Mouse (Mus musculus) spleen, postnatal 14 days (tissue): ENCODE measurements around the gene Gm21719.
"Not testable (repeated sequence)": the region's sequence is repeated elsewhere in the genome, so short reads cannot be mapped to it uniquely, and the experiment has no call there.

ENCODE experiments used
- DNase-seq, 2 experiments: peaks; one replicate each; pipeline ENCODE4 v3.0.0; 2021 to 2022; ENCODE audit warnings: low spot score in 2 of 2

Gene Gm21719

DNA sequence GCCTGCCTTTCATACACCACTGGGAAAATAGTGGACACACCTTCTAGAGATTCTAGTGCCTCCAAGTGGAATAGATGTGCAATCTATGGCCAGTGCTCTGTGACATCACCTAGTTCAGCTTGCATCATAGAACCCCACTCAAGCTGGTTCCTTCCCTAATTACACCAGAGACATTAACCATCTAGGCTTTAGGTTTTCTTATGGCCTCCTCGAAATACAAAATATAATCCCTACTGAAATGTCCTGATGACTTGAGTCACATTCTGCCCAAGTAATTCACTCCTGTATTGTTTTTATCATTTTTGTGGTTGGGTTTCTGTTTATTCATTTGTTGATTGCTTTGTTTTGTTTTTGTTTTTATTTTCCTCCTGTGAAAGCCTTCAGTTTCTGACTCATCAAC lies at the start of gene Gm21719:
TSS of gene Gm21719 (minus strand) at position 101 of the 400 bp plus-strand sequence.
- not testable (repeated sequence) for DNase-seq
